Mouse (Mus musculus): ENCODE measurements at regions not wholly inside any gene's neighbourhood (a gene's known extent, or its start where the extent isn't known, plus 50 kb on each side); places are given as distances from the start of the nearest gene placed in this dataset.

DNA sequence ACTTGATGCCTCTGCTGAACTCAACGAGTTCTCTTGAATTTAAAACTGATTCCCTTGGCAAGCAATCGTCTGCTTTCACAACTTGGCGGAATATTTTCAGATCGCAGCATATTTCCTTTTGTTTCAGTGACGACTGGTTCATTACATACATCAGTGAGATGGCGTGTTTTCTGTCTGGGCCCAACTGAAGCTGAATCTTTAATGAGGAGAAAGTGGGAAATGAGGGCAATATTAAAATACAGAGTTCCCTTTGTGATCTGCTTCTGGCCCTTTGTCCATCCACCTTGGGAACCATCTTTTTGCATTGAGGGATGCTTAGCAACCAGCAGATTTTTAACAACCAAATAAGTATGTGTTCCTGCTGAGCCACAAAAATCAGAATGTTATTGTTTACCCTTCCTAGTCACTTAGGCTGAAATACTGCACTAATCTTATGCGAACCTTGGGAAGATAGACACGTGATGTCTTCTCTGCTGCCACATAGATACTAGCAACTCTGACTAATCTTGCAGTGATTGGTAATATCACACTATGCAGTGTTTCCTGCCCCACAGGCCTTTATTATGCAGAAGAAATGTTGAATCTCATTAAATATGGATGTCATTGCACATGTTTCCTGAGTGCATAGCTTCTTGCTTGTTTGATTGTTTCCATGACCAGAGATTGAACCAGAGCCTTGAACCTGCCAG, 267.8 kb upstream of the Atp2b1 start:
- H3K79me2 ChIP-seq (ENCODE audit: control insufficient read depth, insufficient read depth) = no peaks in the 10 kb centered on the region
- H3ac ChIP-seq (ENCODE audit: control insufficient read depth, insufficient read length, low read depth) = no peak overlapping the region
- no peaks in the 10 kb centered on the region for H3K79me3 ChIP-seq (ENCODE audit: low read depth)
- TF ChIP-seq MAX (IDR thresholded peaks at IDR 0.05) = no peak
- TF ChIP-seq FOSL1 (IDR thresholded peaks at IDR 0.05; ENCODE audit: insufficient read depth, low read length, poor library complexity, severe bottlenecking) = no peak
- TF ChIP-seq MYOD1 (IDR thresholded peaks at IDR 0.05; ENCODE audit: control insufficient read depth, insufficient read length, low read depth) = no peak
- TF ChIP-seq CTCF (IDR thresholded peaks at IDR 0.05; ENCODE audit: control insufficient read depth, insufficient read depth, insufficient read length) = no peak
- no peak for TF ChIP-seq USF1 (IDR thresholded peaks at IDR 0.05; ENCODE audit: low read depth)
- no peak for TF ChIP-seq MYOG (IDR thresholded peaks at IDR 0.05; ENCODE audit: control insufficient read depth, extremely low read depth, insufficient read length)
- no peak for TF ChIP-seq CEBPB (IDR thresholded peaks at IDR 0.05; ENCODE audit: low read depth)
- no peaks in the 10 kb centered on the region for H3K36me3 ChIP-seq (ENCODE audit: control insufficient read depth, insufficient read depth)
- no peaks in the 10 kb centered on the region for H3K27me3 ChIP-seq (ENCODE audit: control insufficient read depth, insufficient read depth, insufficient read length)
- no peak overlapping the region for H3K4me3 ChIP-seq (ENCODE audit: insufficient read depth, poor library complexity, severe bottlenecking)

DNA sequence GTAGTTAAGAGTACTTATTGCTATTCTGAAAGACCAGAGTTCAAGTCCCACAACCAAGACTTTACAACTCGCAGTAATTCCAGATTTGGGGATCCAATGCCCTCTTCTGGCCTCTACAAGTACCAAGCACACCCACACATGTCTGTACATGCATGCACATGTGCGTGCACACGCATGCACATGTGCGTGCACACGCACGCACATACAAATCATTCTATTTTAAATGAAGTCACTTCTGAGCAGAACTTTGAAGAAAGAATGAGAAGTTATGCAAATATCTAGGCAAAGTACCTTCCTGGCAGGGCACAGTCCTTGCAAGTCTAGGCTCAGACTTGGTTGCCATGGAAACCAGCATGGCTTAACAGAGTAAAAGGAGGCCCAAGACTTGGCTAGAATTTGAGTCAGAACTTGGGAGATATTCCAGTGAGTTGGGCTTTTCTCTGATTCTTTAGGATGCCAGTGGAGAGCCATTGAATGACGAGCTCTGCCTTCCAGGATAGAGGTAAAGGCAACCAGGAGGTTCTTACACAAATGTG, 265.4 kb upstream of the Atp2b1 start:
- Histone ChIP-seq H3K79me2 (ENCODE audit: control insufficient read depth, insufficient read depth) (no peaks in the 10 kb centered on the region), H3K4me3 (ENCODE audit: insufficient read depth, poor library complexity, severe bottlenecking) (no peak overlapping the region), H3ac (ENCODE audit: control insufficient read depth, insufficient read length, low read depth) (no peak overlapping the region), H3K36me3 (ENCODE audit: control insufficient read depth, insufficient read depth) (no peaks in the 10 kb centered on the region), H3K79me3 (ENCODE audit: low read depth) (no peaks in the 10 kb centered on the region), H3K27me3 (ENCODE audit: control insufficient read depth, insufficient read depth, insufficient read length) (no peaks in the 10 kb centered on the region)
- TF ChIP-seq MAX (IDR thresholded peaks at IDR 0.05) = no peak
- no peak for TF ChIP-seq MYOD1 (IDR thresholded peaks at IDR 0.05; ENCODE audit: control insufficient read depth, insufficient read length, low read depth)
- no peak for TF ChIP-seq MYOG (IDR thresholded peaks at IDR 0.05; ENCODE audit: control insufficient read depth, extremely low read depth, insufficient read length)
- no peak for TF ChIP-seq CTCF (IDR thresholded peaks at IDR 0.05; ENCODE audit: control insufficient read depth, insufficient read depth, insufficient read length)
- TF ChIP-seq CEBPB (IDR thresholded peaks at IDR 0.05; ENCODE audit: low read depth) = no peak
- TF ChIP-seq FOSL1 (IDR thresholded peaks at IDR 0.05; ENCODE audit: insufficient read depth, low read length, poor library complexity, severe bottlenecking) = no peak
- TF ChIP-seq USF1 (IDR thresholded peaks at IDR 0.05; ENCODE audit: low read depth) = no peak

GRCm38 (mm10) chr10:98650533-98650932, 263.7 kb upstream of the Atp2b1 start:
- Histone ChIP-seq H3K79me3 (ENCODE audit: low read depth) (no peaks in the 10 kb centered on the region), H3K79me2 (ENCODE audit: control insufficient read depth, insufficient read depth) (no peaks in the 10 kb centered on the region), H3ac (ENCODE audit: control insufficient read depth, insufficient read length, low read depth) (no peak overlapping the region), H3K27me3 (ENCODE audit: control insufficient read depth, insufficient read depth, insufficient read length) (no peaks in the 10 kb centered on the region), H3K36me3 (ENCODE audit: control insufficient read depth, insufficient read depth) (no peaks in the 10 kb centered on the region), H3K4me3 (ENCODE audit: insufficient read depth, poor library complexity, severe bottlenecking) (no peak overlapping the region)
- TF ChIP-seq USF1 (IDR thresholded peaks at IDR 0.05; ENCODE audit: low read depth) (no peak), MAX (IDR thresholded peaks at IDR 0.05) (no peak), MYOD1 (IDR thresholded peaks at IDR 0.05; ENCODE audit: control insufficient read depth, insufficient read length, low read depth) (no peak), CEBPB (IDR thresholded peaks at IDR 0.05; ENCODE audit: low read depth) (no peak), FOSL1 (IDR thresholded peaks at IDR 0.05; ENCODE audit: insufficient read depth, low read length, poor library complexity, severe bottlenecking) (no peak), MYOG (IDR thresholded peaks at IDR 0.05; ENCODE audit: control insufficient read depth, extremely low read depth, insufficient read length) (no peak), CTCF (IDR thresholded peaks at IDR 0.05; ENCODE audit: control insufficient read depth, insufficient read depth, insufficient read length) (no peak)

GRCm38 (mm10) chr10:98651127-98651526, 263.1 kb upstream of the Atp2b1 start:
- H3K27me3 ChIP-seq (ENCODE audit: control insufficient read depth, insufficient read depth, insufficient read length) = no peaks in the 10 kb centered on the region
- H3K36me3 ChIP-seq (ENCODE audit: control insufficient read depth, insufficient read depth) = no peaks in the 10 kb centered on the region
- no peak overlapping the region for H3ac ChIP-seq (ENCODE audit: control insufficient read depth, insufficient read length, low read depth)
- no peak overlapping the region for H3K4me3 ChIP-seq (ENCODE audit: insufficient read depth, poor library complexity, severe bottlenecking)
- no peak for TF ChIP-seq MYOG (IDR thresholded peaks at IDR 0.05; ENCODE audit: control insufficient read depth, extremely low read depth, insufficient read length)
- no peak for TF ChIP-seq CTCF (IDR thresholded peaks at IDR 0.05; ENCODE audit: control insufficient read depth, insufficient read depth, insufficient read length)
- no peak for TF ChIP-seq MYOD1 (IDR thresholded peaks at IDR 0.05; ENCODE audit: control insufficient read depth, insufficient read length, low read depth)
- no peak for TF ChIP-seq USF1 (IDR thresholded peaks at IDR 0.05; ENCODE audit: low read depth)
- TF ChIP-seq CEBPB (IDR thresholded peaks at IDR 0.05; ENCODE audit: low read depth) = no peak
- H3K79me3 ChIP-seq (ENCODE audit: low read depth) = no peaks in the 10 kb centered on the region
- no peaks in the 10 kb centered on the region for H3K79me2 ChIP-seq (ENCODE audit: control insufficient read depth, insufficient read depth)

DNA sequence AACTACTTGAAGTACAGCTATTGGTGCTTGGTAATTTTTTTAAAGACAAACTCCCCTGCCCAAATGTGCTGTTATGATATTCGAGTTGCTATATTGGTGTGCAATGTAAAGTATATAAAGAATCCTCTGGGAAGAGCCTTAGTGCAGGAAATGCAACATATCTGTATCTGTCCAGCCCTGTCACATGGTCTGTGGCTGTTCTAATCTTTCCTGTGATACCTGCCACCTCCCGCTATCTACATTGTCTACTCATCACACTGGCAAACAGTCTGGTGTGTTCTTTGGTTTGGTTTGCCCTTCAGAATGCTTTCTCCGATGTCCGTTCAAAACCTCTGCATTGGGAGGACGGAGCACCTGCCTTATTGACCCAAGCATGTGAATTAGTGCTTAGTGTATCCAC, 262.6 kb upstream of the Atp2b1 start:
- no peak overlapping the region for H3ac ChIP-seq (ENCODE audit: control insufficient read depth, insufficient read length, low read depth)
- no peaks in the 10 kb centered on the region for H3K79me2 ChIP-seq (ENCODE audit: control insufficient read depth, insufficient read depth)
- no peaks in the 10 kb centered on the region for H3K27me3 ChIP-seq (ENCODE audit: control insufficient read depth, insufficient read depth, insufficient read length)
- TF ChIP-seq CTCF (IDR thresholded peaks at IDR 0.05; ENCODE audit: control insufficient read depth, insufficient read depth, insufficient read length) (no peak), CEBPB (IDR thresholded peaks at IDR 0.05; ENCODE audit: low read depth) (no peak)
- H3K4me3 ChIP-seq (ENCODE audit: insufficient read depth, poor library complexity, severe bottlenecking) = no peak overlapping the region
- no peaks in the 10 kb centered on the region for H3K36me3 ChIP-seq (ENCODE audit: control insufficient read depth, insufficient read depth)
- no peaks in the 10 kb centered on the region for H3K79me3 ChIP-seq (ENCODE audit: low read depth)

DNA sequence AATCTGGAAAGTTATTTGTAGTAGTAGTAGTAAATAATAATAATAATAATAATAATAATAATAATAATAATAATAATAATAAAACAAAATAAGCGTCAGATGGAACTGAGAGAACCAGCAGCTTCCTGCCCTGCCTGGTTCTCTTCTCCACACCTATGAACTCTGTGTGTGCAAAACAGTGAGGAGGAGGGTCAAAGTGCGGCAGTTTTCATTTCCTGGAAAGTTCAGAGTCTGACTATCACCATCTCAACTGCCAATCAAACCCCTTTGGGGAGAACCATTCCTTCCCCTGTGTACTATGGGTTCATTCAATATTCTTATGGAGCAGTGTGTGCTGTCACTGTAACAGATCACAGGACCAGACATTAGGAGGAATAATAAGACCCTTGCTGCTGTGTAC, 262.1 kb upstream of the Atp2b1 start:
- no peaks in the 10 kb centered on the region for H3K27me3 ChIP-seq (ENCODE audit: control insufficient read depth, insufficient read depth, insufficient read length)
- no peaks in the 10 kb centered on the region for H3K79me2 ChIP-seq (ENCODE audit: control insufficient read depth, insufficient read depth)
- H3ac ChIP-seq (ENCODE audit: control insufficient read depth, insufficient read length, low read depth) = no peak overlapping the region
- H3K79me3 ChIP-seq (ENCODE audit: low read depth) = no peaks in the 10 kb centered on the region
- no peak for TF ChIP-seq MYOG (IDR thresholded peaks at IDR 0.05; ENCODE audit: control insufficient read depth, extremely low read depth, insufficient read length)
- no peak for TF ChIP-seq MAX (IDR thresholded peaks at IDR 0.05)
- TF ChIP-seq CTCF (IDR thresholded peaks at IDR 0.05; ENCODE audit: control insufficient read depth, insufficient read depth, insufficient read length) = no peak
- no peak for TF ChIP-seq FOSL1 (IDR thresholded peaks at IDR 0.05; ENCODE audit: insufficient read depth, low read length, poor library complexity, severe bottlenecking)
- TF ChIP-seq CEBPB (IDR thresholded peaks at IDR 0.05; ENCODE audit: low read depth) = no peak
- TF ChIP-seq USF1 (IDR thresholded peaks at IDR 0.05; ENCODE audit: low read depth) = no peak
- TF ChIP-seq MYOD1 (IDR thresholded peaks at IDR 0.05; ENCODE audit: control insufficient read depth, insufficient read length, low read depth) = no peak
- no peak overlapping the region for H3K4me3 ChIP-seq (ENCODE audit: insufficient read depth, poor library complexity, severe bottlenecking)
- no peaks in the 10 kb centered on the region for H3K36me3 ChIP-seq (ENCODE audit: control insufficient read depth, insufficient read depth)

Data from C2C12 (cell line).